Mouse (Mus musculus): Measurements from ENCODE around the gene Pnp. TPM values are rescaled to one million over a fixed set of nuclear protein-coding genes. Genes with fewer than 3 reads are reported as not detected.

The Pnp gene
- total and polyA plus RNA-seq, 3 experiments: 80.0 to 118 (median 99.3) TPM

GRCm38 (mm10) chr14:50929951-50930350 is 931 bp upstream of the Pnp start (continued):
- TF ChIP-seq POLR2AphosphoS2 (IDR thresholded peaks at IDR 0.05; ENCODE audit: low read depth, low read length) (no peak), JUND (conservative IDR thresholded peaks at IDR 0.05; ENCODE audit: low read depth, low read length) (no peak), SMC3 (IDR thresholded peaks at IDR 0.05; ENCODE audit: low read depth, low read length) (no peak), IRF4 (IDR thresholded peaks at IDR 0.05; ENCODE audit: low read depth, low read length) (peak; percentile 93), MAFK (IDR thresholded peaks at IDR 0.05; ENCODE audit: insufficient replicate concordance, low read length) (0 out of 2 replicates have a peak, but pooled peaks have one; percentile 29), MAX (IDR thresholded peaks at IDR 0.05; ENCODE audit: low read length) (peak; percentile 54), MEF2A (IDR thresholded peaks at IDR 0.05; ENCODE audit: borderline replicate concordance, low read depth, low read length) (peak; percentile 87), BHLHE40 (IDR thresholded peaks at IDR 0.05; ENCODE audit: low read depth, low read length) (peak; percentile 76), ZMIZ1 (IDR thresholded peaks at IDR 0.05; ENCODE audit: low read depth, low read length) (no peak), JUN (IDR thresholded peaks at IDR 0.05; ENCODE audit: insufficient read depth, low read depth, low read length) (no peak), POLR2A (IDR thresholded peaks at IDR 0.05; ENCODE audit: low read depth, low read length) (no peak), ELF1 (IDR thresholded peaks at IDR 0.05; ENCODE audit: low read depth, low read length) (no peak; the same call in 1 of the 2 replicates)

DNA sequence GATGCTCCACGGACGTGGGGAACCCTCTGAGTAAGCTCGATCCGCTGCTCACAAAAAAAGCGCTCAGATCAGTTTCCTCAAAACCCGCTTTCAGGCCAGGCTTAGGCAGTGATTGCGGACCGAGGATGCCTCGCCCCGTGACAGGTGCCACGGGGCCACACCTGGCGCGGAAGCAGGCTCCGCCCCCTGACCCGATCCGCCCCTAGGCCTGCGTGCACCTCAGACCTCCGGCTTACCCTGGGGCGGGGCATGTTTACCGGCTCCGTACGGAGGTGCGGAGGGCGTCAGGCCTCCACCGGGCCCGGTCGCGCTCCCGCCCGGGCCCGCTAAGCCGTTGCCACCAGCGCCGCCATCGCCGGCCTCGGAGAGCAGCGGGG is 517 bp upstream of the Pnp start:
- dilution Hi-C loops (cut with MboI; ENCODE audit: extremely low pct_ligation_motif_present, extremely low pct_unique_long_range_greater_than_20kb, low sequenced_read_pairs): no loop called here
- peak overlapping the region; percentile 86 to 94 (median 90) for H3K4me3 ChIP-seq (replicated peaks in 1 of 3; ENCODE audit: low read depth in 2 of 3, low read length in 2 of 3, poor library complexity in 1 of 3)
- in situ Hi-C loops (cut with MboI; ENCODE audit: low pct_ligation_motif_present, low pct_unique_long_range_greater_than_20kb, low sequenced_read_pairs): loop anchor here (5.0 to 10.0 kb wide), 2 partner anchors 123 to 134 kb away; partner anchors contain the start of genes Ccnb1ip1 and Parp2
- peak; percentile 60 for DNase-seq (ENCODE audit: extremely low read depth)
- peak overlapping the region; percentile 90 for H3K9ac ChIP-seq (ENCODE audit: insufficient read depth, low read depth)
- TF ChIP-seq MAZ (IDR thresholded peaks at IDR 0.05; ENCODE audit: low read depth, low read length) (no peak), BHLHE40 (IDR thresholded peaks at IDR 0.05; ENCODE audit: low read depth, low read length) (no peak), ETS1 (conservative IDR thresholded peaks at IDR 0.05; ENCODE audit: low read depth, low read length) (no peak)
- H3K27ac ChIP-seq (ENCODE audit: insufficient read depth, low read depth): peak overlapping the region; percentile 90
- H3K27me3 ChIP-seq (replicated peaks): no peaks in the 10 kb centered on the region
- peak overlapping the region; percentile 64 for H3K4me2 ChIP-seq (ENCODE audit: insufficient read depth, low read depth, poor library complexity, severe bottlenecking)
- H3K9me3 ChIP-seq (replicated peaks; ENCODE audit: low read length): no peaks in the 10 kb centered on the region
- H3K79me2 ChIP-seq (replicated peaks; ENCODE audit: control insufficient read depth, extremely low read depth, insufficient read depth, poor library complexity, severe bottlenecking): peaks cover 18% of the 10 kb centered on the region
- peaks cover 0 to 51% of the 10 kb centered on the region in 2 experiments; a peak in 2 of 4 replicates for H3K4me1 ChIP-seq (ENCODE audit: control insufficient read depth in 1 of 2, insufficient read depth in 2 of 2)
- peaks cover 35 to 59% of the 10 kb centered on the region in 2 experiments for H3K36me3 ChIP-seq (replicated peaks in 1 of 2; ENCODE audit: control insufficient read depth in 1 of 2, insufficient read depth in 1 of 2, low read length in 1 of 2)

DNA sequence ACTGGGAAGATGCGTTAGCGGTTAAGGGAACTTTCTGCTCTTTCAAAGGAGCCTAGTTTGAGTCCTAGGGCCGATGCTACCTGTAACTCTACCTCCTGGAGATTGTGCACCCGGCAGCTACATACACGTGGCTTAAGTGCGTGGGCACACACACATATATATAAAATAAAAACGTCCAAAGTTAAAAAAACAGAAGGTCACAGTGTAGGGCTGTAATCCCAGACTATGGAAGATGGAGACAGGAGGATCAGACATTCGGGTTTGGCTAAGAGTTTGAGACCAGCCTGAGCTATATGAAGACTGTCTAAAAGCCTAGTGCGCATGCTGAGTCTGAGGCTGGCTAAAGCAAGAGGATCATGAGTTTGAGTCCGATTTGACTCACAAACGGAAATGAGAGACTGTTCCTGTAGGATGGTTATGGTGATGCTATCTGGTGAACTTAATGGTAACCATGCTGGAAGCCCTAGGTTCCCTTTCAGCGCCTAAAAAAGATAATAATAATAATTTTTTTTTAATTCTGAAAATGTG is 675 bp downstream of the Pnp start:
- H3K4me1 ChIP-seq (ENCODE audit: control insufficient read depth in 1 of 2, insufficient read depth in 2 of 2): peaks cover 2 to 46% of the 10 kb centered on the region in 2 experiments; a peak in 2 of 4 replicates
- H3K4me3 ChIP-seq (replicated peaks in 1 of 3; ENCODE audit: low read depth in 2 of 3, low read length in 2 of 3, poor library complexity in 1 of 3): peak overlapping the region; percentile 52 to 90 (median 86)
- dilution Hi-C loops (cut with MboI; ENCODE audit: extremely low pct_ligation_motif_present, extremely low pct_unique_long_range_greater_than_20kb, low sequenced_read_pairs): no loop called here
- H3K9me3 ChIP-seq (replicated peaks; ENCODE audit: low read length): no peaks in the 10 kb centered on the region
- H3K79me2 ChIP-seq (replicated peaks; ENCODE audit: control insufficient read depth, extremely low read depth, insufficient read depth, poor library complexity, severe bottlenecking): peaks cover 8% of the 10 kb centered on the region
- TF ChIP-seq NRF1 (IDR thresholded peaks at IDR 0.05; ENCODE audit: low read depth, low read length) (peak; percentile 53; the same call in 1 of the 2 replicates), ETS1 (conservative IDR thresholded peaks at IDR 0.05; ENCODE audit: low read depth, low read length) (no peak), IRF4 (IDR thresholded peaks at IDR 0.05; ENCODE audit: low read depth, low read length) (peak; percentile 36; the same call in 1 of the 2 replicates), MAX (IDR thresholded peaks at IDR 0.05; ENCODE audit: low read length) (no peak)
- in situ Hi-C loops (cut with MboI; ENCODE audit: low pct_ligation_motif_present, low pct_unique_long_range_greater_than_20kb, low sequenced_read_pairs): loop anchor here (5.0 to 10.0 kb wide), 2 partner anchors 124 to 133 kb away; partner anchors contain the start of genes Ccnb1ip1 and Parp2
- H3K27ac ChIP-seq (ENCODE audit: insufficient read depth, low read depth): peak overlapping the region; percentile 65
- H3K9ac ChIP-seq (ENCODE audit: insufficient read depth, low read depth): peak overlapping the region; percentile 26; the same call in 1 of the 2 replicates
- H3K36me3 ChIP-seq (replicated peaks in 1 of 2; ENCODE audit: control insufficient read depth in 1 of 2, insufficient read depth in 1 of 2, low read length in 1 of 2): peaks cover 36 to 56% of the 10 kb centered on the region in 2 experiments
- no peaks in the 10 kb centered on the region for H3K27me3 ChIP-seq (replicated peaks)
- no peak for DNase-seq (ENCODE audit: extremely low read depth)
- peak overlapping the region; percentile 86 for H3K4me2 ChIP-seq (ENCODE audit: insufficient read depth, low read depth, poor library complexity, severe bottlenecking)
